Mouse (Mus musculus): ENCODE measurements at regions not wholly inside any gene's neighbourhood (a gene's known extent, or its start where the extent isn't known, plus 50 kb on each side); places are given as distances from the start of the nearest gene placed in this dataset.

DNA sequence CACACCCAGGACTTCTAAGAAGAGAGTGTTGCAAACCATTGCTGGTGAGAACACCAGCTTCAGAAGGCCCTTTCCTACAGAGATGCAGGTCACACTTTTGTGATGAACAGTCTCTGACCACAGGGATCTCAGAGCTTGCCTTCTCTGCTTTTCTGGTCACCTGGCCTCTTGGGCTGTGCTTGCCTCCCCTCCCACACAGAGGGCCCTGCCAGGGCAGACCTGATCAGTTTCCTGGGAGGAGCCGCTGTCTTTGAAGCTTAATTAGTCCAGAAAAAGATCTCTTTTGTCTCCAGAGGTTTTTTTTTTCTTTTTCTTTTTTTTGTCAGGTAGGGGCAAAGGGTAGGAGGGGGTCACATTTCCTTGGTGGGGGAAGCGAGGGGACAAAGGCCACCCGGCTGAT lies 81.7 kb downstream of the Hif1an start:
- TF ChIP-seq CTCF (IDR thresholded peaks at IDR 0.05; ENCODE audit: low read depth), result no peak
- Histone ChIP-seq H3K36me3 (ENCODE audit: insufficient read depth) (no peaks in the 10 kb centered on the region), H3K27me3 (ENCODE audit: insufficient read depth, low read length) (peaks cover 44% of the 10 kb centered on the region), H3K27ac (ENCODE audit: low read depth) (no peak overlapping the region), H3K9ac (no peak overlapping the region), H3K4me3 (ENCODE audit: low read depth, low read length) (no peak overlapping the region), H3K4me2 (no peak overlapping the region), H3K4me1 (ENCODE audit: insufficient read depth) (no peaks in the 10 kb centered on the region), H3K9me3 (ENCODE audit: low read depth, low read length) (no peaks in the 10 kb centered on the region)
- no peak for ATAC-seq (ENCODE audit: insufficient read depth)
- no peak for DNase-seq
- WGBS, result 47% methylated on average over 3 of the region's 3 CpGs

GRCm38 (mm10) chr19:44644929-44645328 lies 82.3 kb downstream of the Hif1an start:
- Histone ChIP-seq H3K4me2 (no peak overlapping the region), H3K27ac (ENCODE audit: low read depth) (no peak overlapping the region), H3K36me3 (ENCODE audit: insufficient read depth) (no peaks in the 10 kb centered on the region), H3K4me3 (ENCODE audit: low read depth, low read length) (no peak overlapping the region), H3K27me3 (ENCODE audit: insufficient read depth, low read length) (peaks cover 44% of the 10 kb centered on the region), H3K9ac (no peak overlapping the region), H3K9me3 (ENCODE audit: low read depth, low read length) (no peaks in the 10 kb centered on the region), H3K4me1 (ENCODE audit: insufficient read depth) (no peaks in the 10 kb centered on the region)
- WGBS, result 35% methylated on average over 4 of the region's 4 CpGs
- no peak for ATAC-seq (ENCODE audit: insufficient read depth)
- DNase-seq, result no peak
- no peak for TF ChIP-seq CTCF (IDR thresholded peaks at IDR 0.05; ENCODE audit: low read depth)

- peaks cover 39% of the 10 kb centered on the region for H3K27me3 ChIP-seq (ENCODE audit: insufficient read depth, low read length)
- DNase-seq (no peak), ATAC-seq (ENCODE audit: insufficient read depth) (no peak)
- no peak overlapping the region for H3K4me2 ChIP-seq
- TF ChIP-seq CTCF (IDR thresholded peaks at IDR 0.05; ENCODE audit: low read depth), result no peak
- H3K27ac ChIP-seq (ENCODE audit: low read depth), result no peak overlapping the region
- H3K9me3 ChIP-seq (ENCODE audit: low read depth, low read length), result no peaks in the 10 kb centered on the region
- no peak overlapping the region for H3K4me3 ChIP-seq (ENCODE audit: low read depth, low read length)
- WGBS, result 75% methylated on average over 9 of the region's 9 CpGs
- H3K36me3 ChIP-seq (ENCODE audit: insufficient read depth), result no peaks in the 10 kb centered on the region
- no peak overlapping the region for H3K9ac ChIP-seq
- H3K4me1 ChIP-seq (ENCODE audit: insufficient read depth), result no peaks in the 10 kb centered on the region
Measured at GRCm38 (mm10) chr19:44646548-44646947, 83.9 kb downstream of the Hif1an start.

- H3K36me3 ChIP-seq (ENCODE audit: insufficient read depth), result no peaks in the 10 kb centered on the region
- DNase-seq, result no peak
- no peak for TF ChIP-seq CTCF (IDR thresholded peaks at IDR 0.05; ENCODE audit: low read depth)
- ATAC-seq (ENCODE audit: insufficient read depth), result no peak
- H3K4me2 ChIP-seq, result no peak overlapping the region
- H3K27ac ChIP-seq (ENCODE audit: low read depth), result no peak overlapping the region
- peaks cover 36% of the 10 kb centered on the region for H3K27me3 ChIP-seq (ENCODE audit: insufficient read depth, low read length)
- H3K9ac ChIP-seq, result no peak overlapping the region
- no peak overlapping the region for H3K4me3 ChIP-seq (ENCODE audit: low read depth, low read length)
- WGBS, result 65% methylated on average over 7 of the region's 7 CpGs
- H3K9me3 ChIP-seq (ENCODE audit: low read depth, low read length), result no peaks in the 10 kb centered on the region
- no peaks in the 10 kb centered on the region for H3K4me1 ChIP-seq (ENCODE audit: insufficient read depth)
Measured at GRCm38 (mm10) chr19:44649206-44649605, 86.6 kb downstream of the Hif1an start.

DNA sequence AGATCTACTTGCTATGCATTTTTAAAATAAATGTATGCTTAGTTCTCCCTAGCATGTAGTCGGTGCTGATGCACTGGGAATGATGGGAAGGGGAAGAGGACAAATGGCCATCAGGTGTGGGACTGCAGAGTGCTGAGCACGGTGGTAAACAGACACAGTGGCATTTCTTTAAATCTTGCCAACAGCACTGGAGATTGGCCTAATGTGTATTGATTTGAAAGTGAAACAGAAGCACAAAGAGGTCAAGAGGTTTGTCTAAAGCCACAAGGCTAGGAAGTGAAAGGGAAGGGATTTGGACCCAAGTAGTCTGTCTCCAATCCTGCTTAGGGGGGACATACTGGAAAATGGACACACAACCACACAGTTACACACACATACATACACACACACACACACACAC lies 88.2 kb downstream of the Hif1an start:
- Histone ChIP-seq H3K4me2 (no peak overlapping the region), H3K27me3 (ENCODE audit: insufficient read depth, low read length) (peaks cover 40% of the 10 kb centered on the region), H3K4me1 (ENCODE audit: insufficient read depth) (no peaks in the 10 kb centered on the region), H3K9ac (no peak overlapping the region), H3K9me3 (ENCODE audit: low read depth, low read length) (no peaks in the 10 kb centered on the region), H3K36me3 (ENCODE audit: insufficient read depth) (no peaks in the 10 kb centered on the region), H3K4me3 (ENCODE audit: low read depth, low read length) (no peak overlapping the region), H3K27ac (ENCODE audit: low read depth) (no peak overlapping the region)
- TF ChIP-seq CTCF (IDR thresholded peaks at IDR 0.05; ENCODE audit: low read depth), result no peak
- WGBS, result 25% methylated on average over 2 of the region's 2 CpGs
- ATAC-seq (ENCODE audit: insufficient read depth) (no peak), DNase-seq (no peak)

DNA sequence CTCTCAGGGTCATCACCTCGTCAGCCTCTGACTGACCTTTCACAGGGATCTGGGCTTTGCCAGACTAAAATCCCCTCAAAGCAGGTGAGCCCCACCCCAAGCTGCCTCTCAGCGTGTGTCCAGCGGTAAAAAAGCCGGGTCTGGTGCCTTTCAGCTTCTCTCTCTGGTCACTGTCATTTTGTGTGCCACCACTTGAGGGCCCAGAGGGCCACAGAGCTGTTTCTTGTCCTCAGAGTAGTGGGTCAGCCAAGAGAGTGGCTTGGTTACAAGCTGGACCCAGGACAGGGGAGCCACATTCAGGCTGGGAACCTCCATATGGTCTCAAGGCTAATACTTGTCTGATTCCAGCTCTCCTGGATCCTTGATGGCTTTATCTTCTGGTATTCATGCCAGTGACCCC lies 89.0 kb downstream of the Hif1an start:
- 6% methylated on average over 4 of the region's 4 CpGs for WGBS
- peak; percentile 35 for DNase-seq
- H3K27ac ChIP-seq (ENCODE audit: low read depth), result no peak overlapping the region
- no peak for ATAC-seq (ENCODE audit: insufficient read depth)
- no peak overlapping the region for H3K4me2 ChIP-seq
- no peak overlapping the region for H3K4me3 ChIP-seq (ENCODE audit: low read depth, low read length)
- H3K9ac ChIP-seq, result no peak overlapping the region
- no peaks in the 10 kb centered on the region for H3K36me3 ChIP-seq (ENCODE audit: insufficient read depth)
- no peaks in the 10 kb centered on the region for H3K4me1 ChIP-seq (ENCODE audit: insufficient read depth)
- TF ChIP-seq CTCF (IDR thresholded peaks at IDR 0.05; ENCODE audit: low read depth), result peak; percentile 35
- peaks cover 36% of the 10 kb centered on the region for H3K27me3 ChIP-seq (ENCODE audit: insufficient read depth, low read length)
- H3K9me3 ChIP-seq (ENCODE audit: low read depth, low read length), result no peaks in the 10 kb centered on the region

GRCm38 (mm10) chr19:44655719-44656118 lies 93.1 kb downstream of the Hif1an start:
- Histone ChIP-seq H3K4me2 (no peak overlapping the region), H3K27me3 (ENCODE audit: insufficient read depth, low read length) (peaks cover 26% of the 10 kb centered on the region; the same call in 1 of the 2 replicates)
- WGBS, result 4% methylated on average over 6 of the region's 6 CpGs

GRCm38 (mm10) chr19:44659316-44659715 lies 96.5 kb upstream of the Pax2 start:
- 13% methylated on average over 10 of the region's 10 CpGs for WGBS
- no peak for DNase-seq
- TF ChIP-seq CTCF (IDR thresholded peaks at IDR 0.05; ENCODE audit: low read depth), result no peak
- Histone ChIP-seq H3K27me3 (ENCODE audit: insufficient read depth, low read length) (peaks cover 26% of the 10 kb centered on the region; the same call in 1 of the 2 replicates), H3K9ac (no peak overlapping the region), H3K9me3 (ENCODE audit: low read depth, low read length) (no peaks in the 10 kb centered on the region), H3K4me3 (ENCODE audit: low read depth, low read length) (no peak overlapping the region), H3K4me1 (ENCODE audit: insufficient read depth) (no peaks in the 10 kb centered on the region), H3K4me2 (no peak overlapping the region), H3K27ac (ENCODE audit: low read depth) (no peak overlapping the region), H3K36me3 (ENCODE audit: insufficient read depth) (no peaks in the 10 kb centered on the region)
- ATAC-seq (ENCODE audit: insufficient read depth), result no peak

More at GRCm38 (mm10) chr19:44655719-44656118, 93.1 kb downstream of the Hif1an start:
- peak; percentile 88 for TF ChIP-seq CTCF (IDR thresholded peaks at IDR 0.05; ENCODE audit: low read depth)
- no peak overlapping the region for H3K27ac ChIP-seq (ENCODE audit: low read depth)
- H3K9ac ChIP-seq, result no peak overlapping the region
- DNase-seq (peak; percentile 78), ATAC-seq (ENCODE audit: insufficient read depth) (no peak)
- no peak overlapping the region for H3K4me3 ChIP-seq (ENCODE audit: low read depth, low read length)
- no peaks in the 10 kb centered on the region for H3K9me3 ChIP-seq (ENCODE audit: low read depth, low read length)
- no peaks in the 10 kb centered on the region for H3K36me3 ChIP-seq (ENCODE audit: insufficient read depth)
- H3K4me1 ChIP-seq (ENCODE audit: insufficient read depth), result no peaks in the 10 kb centered on the region
